Mouse (Mus musculus) midbrain, postnatal 0 days (tissue): ENCODE results near the gene Endou. TPM values are rescaled to one million over a fixed set of nuclear protein-coding genes. Genes with fewer than 3 reads are reported as not detected.

Experiments used
- ATAC-seq: fragments of 200-750 bp; cut with Nextera tagmentation; 2 replicates; pipeline ENCODE4 v1.8.0; 2017; ENCODE audit warnings: moderate number of reproducible peaks, mild to moderate bottlenecking, moderate TSS enrichment, moderate library complexity; ENCODE audit not compliant: low FRiP score
- DNase-seq: peaks from one replicate; pipeline ENCODE4 v3.0.0-alpha.2; 2015; ENCODE audit warnings: low spot score
- H3K27ac ChIP-seq: fragments of 300-500 bp; sonication (generic); 2 replicates; pipeline ENCODE4 v1.5.1; 2014; ENCODE audit warnings: low read depth, mild to moderate bottlenecking, low read length, mixed read lengths
- H3K27me3 ChIP-seq: fragments of 300-500 bp; sonication (generic); 2 replicates; pipeline ENCODE4 v1.6.1; 2014; ENCODE audit warnings: low read length, control low read depth, mixed read lengths; ENCODE audit not compliant: insufficient read depth
- H3K36me3 ChIP-seq: fragments of 300-500 bp; sonication (generic); 2 replicates; pipeline ENCODE4 v1.6.1; 2014; ENCODE audit warnings: low read length, control low read depth, mixed read lengths; ENCODE audit not compliant: insufficient read depth
- H3K4me1 ChIP-seq: fragments of 300-500 bp; sonication (generic); 2 replicates; pipeline ENCODE4 v1.6.1; 2014; ENCODE audit warnings: mild to moderate bottlenecking, control low read depth, antibody characterized with exemption, low read length, mixed read lengths; ENCODE audit not compliant: insufficient read depth
- H3K4me2 ChIP-seq: fragments of 300-500 bp; sonication (generic); 2 replicates; pipeline ENCODE4 v1.6.1; 2014; ENCODE audit warnings: low read depth, mild to moderate bottlenecking, low read length, mixed read lengths; ENCODE audit not compliant: poor library complexity, severe bottlenecking
- H3K4me3 ChIP-seq: fragments of 300-500 bp; sonication (generic); 2 replicates; pipeline ENCODE4 v1.5.1; 2014; ENCODE audit warnings: low read depth, mild to moderate bottlenecking, low read length, moderate library complexity
- H3K9ac ChIP-seq: fragments of 300-500 bp; sonication (generic); replicated peaks from 2 replicates; pipeline ENCODE4 v1.6.1; 2014; ENCODE audit warnings: mild to moderate bottlenecking, low read length, moderate library complexity, mixed read lengths; ENCODE audit not compliant: poor library complexity, severe bottlenecking
- H3K9me3 ChIP-seq: fragments of 300-500 bp; sonication (generic); 2 replicates; pipeline ENCODE4 v1.6.1; 2016; ENCODE audit warnings: low read length, control low read depth
- CTCF ChIP-seq: IDR thresholded peaks from 2 replicates; pipeline ENCODE4 v1.5.1; 2016; ENCODE audit warnings: antibody characterized with exemption, mild to moderate bottlenecking
- WGBS: fragments of 180-500 bp; shearing (Covaris S2); extraction: QIAGEN DNeasy Blood & Tissue Kit; methylation state at CpG from one replicate; pipeline ENCODE4 v1.1.7; 2014; 5-methylcytosine and 5-hydroxymethylcytosine counted together
- polyA plus RNA-seq: library from polyadenylated mRNA; unstranded; fragments of >200 nt; fragmentation: Nextera tagmentation; extraction: Ambion mirVana; gene quantifications from 2 replicates; pipeline ENCODE4 v1.2.1, GENCODE M21; 2015
- total RNA-seq: library from RNA; depleted of rRNA; stranded (reverse); fragments of >200 nt; gene quantifications from 2 replicates; pipeline ENCODE4 v1.2.3, GENCODE M21; 2014

Endou gene
- total and polyA plus RNA-seq, 2 experiments from 2014 or later = 0.20 to 0.66 TPM

DNA sequence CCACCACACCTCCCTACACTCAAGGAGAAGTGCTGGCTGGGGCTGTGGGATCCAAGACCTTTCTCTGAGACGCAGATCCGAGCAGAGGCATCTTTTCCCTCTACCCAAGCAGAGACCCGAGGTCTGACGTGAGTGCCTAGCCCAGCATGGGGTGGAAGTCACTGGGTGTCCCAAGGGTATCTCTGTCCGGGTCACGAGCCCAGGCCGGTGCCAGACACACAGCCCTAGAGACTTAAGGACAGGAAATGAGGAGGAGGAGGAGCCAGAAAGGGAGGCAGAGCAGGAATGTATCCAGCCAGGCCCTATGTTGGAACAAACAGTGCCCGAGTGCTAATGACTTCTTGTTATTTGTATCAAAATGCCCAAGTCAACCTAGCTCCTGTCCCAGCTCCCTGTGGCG, 31.6 kb upstream of the Endou start:
- peaks cover 24% of the 10 kb centered on the region for H3K36me3 ChIP-seq
- no peak for ATAC-seq
- no peak for DNase-seq
- no peak overlapping the region for H3K27ac ChIP-seq
- H3K4me3 ChIP-seq = no peak overlapping the region
- H3K27me3 ChIP-seq = no peaks in the 10 kb centered on the region
- H3K4me1 ChIP-seq = peaks cover 3% of the 10 kb centered on the region; the same call in 1 of the 2 replicates
- TF ChIP-seq CTCF = no peak
- H3K9me3 ChIP-seq = no peaks in the 10 kb centered on the region
- 78% methylated on average over 9 of the region's 9 CpGs for WGBS
- no peak overlapping the region for H3K9ac ChIP-seq
- no peak overlapping the region for H3K4me2 ChIP-seq

DNA sequence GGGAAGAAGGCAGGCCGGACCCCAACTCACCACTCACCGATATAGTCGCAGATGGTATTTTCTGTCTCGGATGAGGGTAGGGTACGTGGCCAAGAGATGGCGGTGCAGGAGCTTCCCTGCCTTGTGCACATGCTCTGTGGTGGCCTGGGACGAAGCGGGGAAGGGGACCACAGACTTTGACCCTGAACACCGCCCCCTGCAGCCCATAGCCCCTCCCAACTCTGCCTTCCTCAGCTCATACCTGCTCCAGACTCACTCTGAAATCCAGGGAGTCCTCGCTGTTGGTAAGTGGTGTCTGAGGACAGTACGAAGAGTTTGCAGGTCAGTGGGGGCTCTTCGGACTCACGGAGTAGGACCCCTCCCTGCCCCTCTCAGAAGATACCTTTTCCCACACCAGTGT, 30.3 kb upstream of the Endou start:
- H3K9me3 ChIP-seq = no peaks in the 10 kb centered on the region
- peaks cover 33% of the 10 kb centered on the region for H3K36me3 ChIP-seq
- H3K27ac ChIP-seq = no peak overlapping the region
- ATAC-seq = no peak; the same call in 1 of the 2 replicates
- H3K4me3 ChIP-seq = no peak overlapping the region
- H3K4me1 ChIP-seq = peaks cover 3% of the 10 kb centered on the region; the same call in 1 of the 2 replicates
- H3K27me3 ChIP-seq = peaks cover 4% of the 10 kb centered on the region; the same call in 1 of the 2 replicates
- TF ChIP-seq CTCF = no peak
- DNase-seq = no peak
- H3K9ac ChIP-seq = no peak overlapping the region
- 49% methylated on average over 13 of the region's 13 CpGs for WGBS
- no peak overlapping the region for H3K4me2 ChIP-seq

DNA sequence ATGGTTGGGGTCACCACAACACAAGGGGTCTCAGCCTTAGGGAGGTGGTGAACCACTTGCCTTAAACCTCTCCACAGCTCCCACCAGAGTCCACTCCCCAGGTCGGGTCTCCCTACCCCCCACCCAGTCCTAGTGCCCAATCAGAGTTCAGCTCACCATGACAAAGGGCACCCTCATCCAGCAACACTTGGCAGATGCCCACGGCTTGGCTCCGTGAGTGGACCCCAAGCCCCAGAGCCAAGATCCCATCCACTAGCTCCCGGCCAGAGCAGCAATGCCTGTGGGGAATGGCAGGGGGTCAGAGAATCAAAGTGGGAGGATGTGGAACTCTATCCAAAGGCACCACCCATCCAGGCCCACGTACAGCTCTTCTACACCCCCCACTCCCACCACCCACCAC, 29.8 kb upstream of the Endou start:
- Histone ChIP-seq H3K9ac (no peak overlapping the region), H3K4me1 (no peaks in the 10 kb centered on the region; the same call in 1 of the 2 replicates), H3K27ac (no peak overlapping the region), H3K9me3 (no peaks in the 10 kb centered on the region), H3K4me3 (no peak overlapping the region), H3K4me2 (no peak overlapping the region), H3K36me3 (peaks cover 37% of the 10 kb centered on the region), H3K27me3 (peaks cover 4% of the 10 kb centered on the region; the same call in 1 of the 2 replicates)
- 66% methylated on average over 5 of the region's 5 CpGs for WGBS
- TF ChIP-seq CTCF = no peak
- ATAC-seq (no peak), DNase-seq (no peak)

DNA sequence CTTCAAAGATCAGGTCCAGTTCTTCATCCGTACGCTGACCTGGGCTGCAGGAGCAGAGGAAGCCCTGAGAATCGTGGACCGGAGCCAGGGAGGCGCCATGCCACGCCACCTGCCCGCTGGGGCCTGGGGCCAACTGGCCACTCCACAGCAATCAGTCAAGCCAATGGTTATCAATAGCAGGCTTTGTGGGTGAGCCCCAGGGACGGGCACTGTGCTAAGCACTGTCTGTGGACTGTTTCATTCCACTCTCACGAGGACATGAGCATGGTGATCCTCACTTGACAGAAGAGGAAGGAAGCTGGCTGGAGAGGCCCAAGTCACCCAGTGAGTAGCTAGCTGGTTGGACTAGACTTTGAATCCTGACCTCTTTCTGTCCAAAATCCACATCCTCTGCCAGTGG, 28.9 kb upstream of the Endou start:
- DNase-seq (no peak), ATAC-seq (no peak)
- no peak for TF ChIP-seq CTCF
- Histone ChIP-seq H3K4me1 (no peaks in the 10 kb centered on the region; the same call in 1 of the 2 replicates), H3K4me2 (no peak overlapping the region), H3K27me3 (peaks cover 4% of the 10 kb centered on the region; the same call in 1 of the 2 replicates), H3K9ac (no peak overlapping the region), H3K27ac (no peak overlapping the region), H3K9me3 (no peaks in the 10 kb centered on the region), H3K36me3 (peaks cover 37% of the 10 kb centered on the region), H3K4me3 (no peak overlapping the region)
- 81% methylated on average over 9 of the region's 9 CpGs for WGBS

DNA sequence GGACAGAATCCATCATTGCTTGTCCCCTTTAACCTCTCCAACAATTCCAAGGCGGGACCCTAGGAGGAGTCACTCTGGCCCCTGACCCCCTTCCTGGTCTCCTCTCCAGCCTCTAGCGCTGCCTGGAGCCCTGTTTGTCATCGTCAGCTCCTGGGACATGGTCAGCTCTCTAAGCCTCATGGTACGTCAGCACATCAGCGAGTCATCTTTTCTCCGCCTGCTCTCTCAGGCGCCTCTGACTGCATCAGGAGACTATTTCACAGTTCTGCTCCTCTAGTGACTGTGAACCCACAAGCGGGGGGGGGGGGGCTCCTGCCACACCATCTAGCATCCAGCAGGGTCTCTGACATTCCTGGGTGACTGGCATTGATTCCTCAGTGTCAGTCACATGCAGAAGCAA, 24.2 kb upstream of the Endou start:
- H3K27me3 ChIP-seq = peaks cover 4% of the 10 kb centered on the region; the same call in 1 of the 2 replicates
- H3K9me3 ChIP-seq = no peaks in the 10 kb centered on the region
- no peaks in the 10 kb centered on the region for H3K4me1 ChIP-seq
- WGBS = 52% methylated on average over 8 of the region's 8 CpGs
- no peak overlapping the region for H3K27ac ChIP-seq
- ATAC-seq (no peak), DNase-seq (no peak)
- peaks cover 40% of the 10 kb centered on the region for H3K36me3 ChIP-seq
- H3K4me2 ChIP-seq = no peak overlapping the region
- TF ChIP-seq CTCF = no peak
- no peak overlapping the region for H3K9ac ChIP-seq
- H3K4me3 ChIP-seq = no peak overlapping the region

DNA sequence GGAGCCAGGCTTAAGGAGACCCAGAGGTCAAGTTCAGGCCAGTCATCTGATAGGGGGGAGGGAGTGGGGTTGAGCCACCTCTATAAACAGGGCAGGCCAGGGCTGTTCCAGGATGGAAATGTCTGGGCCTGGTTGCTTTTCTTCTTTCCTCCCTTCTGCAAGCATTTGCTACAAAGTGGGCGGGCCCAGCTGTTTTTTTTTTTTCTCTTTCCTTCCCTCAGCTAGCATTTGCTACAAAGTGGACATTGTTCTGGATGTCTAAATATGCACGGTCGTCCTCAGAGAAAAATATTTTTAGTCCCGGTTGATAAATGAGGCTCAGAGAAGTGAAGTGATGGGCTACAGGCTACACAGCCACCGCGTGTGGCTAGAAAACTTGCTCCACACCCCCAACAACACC, 23.3 kb upstream of the Endou start:
- no peak for TF ChIP-seq CTCF
- Histone ChIP-seq H3K9me3 (no peaks in the 10 kb centered on the region), H3K4me3 (no peak overlapping the region), H3K4me2 (no peak overlapping the region), H3K27ac (no peak overlapping the region), H3K36me3 (peaks cover 37% of the 10 kb centered on the region), H3K4me1 (no peaks in the 10 kb centered on the region), H3K9ac (no peak overlapping the region), H3K27me3 (peaks cover 4% of the 10 kb centered on the region; the same call in 1 of the 2 replicates)
- ATAC-seq (no peak), DNase-seq (no peak)
- WGBS = 77% methylated on average over 6 of the region's 6 CpGs
